Mouse (Mus musculus): Measurements from ENCODE around the gene Epha3. TPM values are rescaled to one million over a fixed set of nuclear protein-coding genes. Genes with fewer than 3 reads are reported as not detected.

Epha3 gene
- total RNA-seq, 2 experiments from 2014 or later: 17.5 to 17.6 TPM

- Histone ChIP-seq H3K27ac (peak overlapping the region; percentile 73), H3K4me3 (no peak overlapping the region)
- TF ChIP-seq CTCF (conservative IDR thresholded peaks at IDR 0.05): no peak
- DNase-seq (ENCODE audit: low spot score in 2 of 2): peak in 1 of 2 experiments; percentile 22
These were observed 47.3 kb downstream of the Epha3 start for GRCm38 (mm10) chr16:63816672-63817071.

- DNase-seq (ENCODE audit: low spot score in 2 of 2): no peak
- H3K27ac ChIP-seq: no peak overlapping the region
- TF ChIP-seq CTCF (conservative IDR thresholded peaks at IDR 0.05): no peak
- no peak overlapping the region for H3K4me3 ChIP-seq
These were observed 54.1 kb downstream of the Epha3 start for GRCm38 (mm10) chr16:63809871-63810270.

GRCm38 (mm10) chr16:63808991-63809390 is 55.0 kb downstream of the Epha3 start:
- Histone ChIP-seq H3K27ac (no peak overlapping the region), H3K4me3 (no peak overlapping the region)
- DNase-seq (ENCODE audit: low spot score in 2 of 2): no peak
- TF ChIP-seq CTCF (conservative IDR thresholded peaks at IDR 0.05): no peak

DNA sequence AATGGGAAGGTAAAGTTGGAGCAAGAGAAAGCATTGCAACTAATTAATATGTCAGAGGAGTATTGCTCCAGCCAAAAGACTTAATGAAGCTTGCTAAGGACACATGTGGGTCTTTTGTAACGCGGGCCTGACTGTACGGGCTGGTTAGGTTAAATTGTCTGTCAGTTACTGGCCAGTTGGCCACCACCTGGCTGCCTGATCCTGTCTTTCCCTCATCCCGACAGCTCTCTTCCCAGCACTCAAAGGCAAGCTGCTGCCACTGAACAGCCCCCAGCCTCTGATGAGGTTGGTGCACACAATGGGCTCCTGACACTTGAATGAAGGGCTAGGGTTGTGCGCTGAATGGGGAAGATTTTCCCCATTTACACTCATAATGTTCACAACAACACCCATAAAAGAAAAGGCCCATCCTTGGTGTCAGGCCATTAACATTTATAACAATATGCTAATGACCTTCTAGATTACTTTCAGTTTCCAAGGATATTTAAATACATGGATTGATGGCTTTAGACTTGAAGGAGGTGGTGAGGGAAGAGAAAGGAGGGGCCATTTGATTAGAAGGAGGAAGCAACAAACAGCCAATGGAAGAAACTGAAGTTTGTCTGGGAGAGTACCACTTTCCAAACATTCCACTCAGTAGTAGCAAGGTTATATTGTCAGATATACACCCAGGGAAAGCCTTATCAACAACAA is 57.4 kb downstream of the Epha3 start:
- no peak overlapping the region for H3K27ac ChIP-seq
- no peak for TF ChIP-seq CTCF (conservative IDR thresholded peaks at IDR 0.05)
- no peak overlapping the region for H3K4me3 ChIP-seq
- no peak for DNase-seq (ENCODE audit: low spot score in 2 of 2)

GRCm38 (mm10) chr16:63806025-63806424 is 58.0 kb downstream of the Epha3 start:
- H3K4me3 ChIP-seq: no peak overlapping the region
- no peak overlapping the region for H3K27ac ChIP-seq
- TF ChIP-seq CTCF (conservative IDR thresholded peaks at IDR 0.05): no peak
- no peak for DNase-seq (ENCODE audit: low spot score in 2 of 2)

DNA sequence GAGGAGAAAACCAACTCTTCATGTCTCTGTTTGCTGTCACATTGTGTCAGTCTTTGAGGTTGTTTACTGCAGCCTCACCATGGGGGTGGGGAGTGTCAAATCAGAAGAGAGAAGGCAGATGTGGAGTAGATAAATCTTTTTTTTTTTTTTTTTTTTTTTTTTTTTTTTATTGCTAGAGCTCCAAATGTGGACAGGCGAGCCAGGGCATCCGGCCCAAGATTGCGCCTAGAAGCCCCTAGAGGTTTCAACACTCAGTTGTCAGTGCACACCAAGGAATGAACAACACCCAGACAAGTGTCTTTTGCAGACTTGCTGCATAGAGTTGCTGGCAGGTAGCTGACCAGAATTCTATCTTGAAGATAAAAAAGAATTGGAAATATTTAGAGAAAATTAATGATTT is 62.5 kb downstream of the Epha3 start:
- H3K4me3 ChIP-seq: no peak overlapping the region
- TF ChIP-seq CTCF (conservative IDR thresholded peaks at IDR 0.05): no peak
- no peak for DNase-seq (ENCODE audit: low spot score in 2 of 2)

GRCm38 (mm10) chr16:63798341-63798740 is 65.6 kb downstream of the Epha3 start:
- DNase-seq (ENCODE audit: low spot score in 2 of 2): no peak
- Histone ChIP-seq H3K27ac (no peak overlapping the region), H3K4me3 (no peak overlapping the region)
- no peak for TF ChIP-seq CTCF (conservative IDR thresholded peaks at IDR 0.05)

More for the DNA sequence above, 62.5 kb downstream of the Epha3 start:
- H3K27ac ChIP-seq: no peak overlapping the region

DNA sequence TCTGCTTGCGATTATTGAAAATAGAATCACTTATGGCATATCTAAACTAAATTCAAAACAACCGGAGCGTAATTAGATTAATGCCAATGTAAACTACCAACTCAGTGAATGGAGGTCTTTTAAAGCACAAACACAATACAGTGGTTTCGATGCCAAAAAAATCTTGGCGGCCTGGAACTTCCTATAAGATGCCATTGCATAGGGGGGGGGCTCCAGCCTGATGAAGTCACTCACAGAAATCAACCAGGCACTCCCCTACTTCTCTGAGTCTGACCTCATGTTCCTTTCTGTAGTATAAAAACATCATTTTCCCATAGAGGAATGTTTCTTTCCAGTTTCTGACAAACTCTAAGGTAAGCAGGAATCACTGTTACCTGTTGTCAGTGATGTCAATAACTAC is 69.7 kb downstream of the Epha3 start:
- no peak for TF ChIP-seq CTCF (conservative IDR thresholded peaks at IDR 0.05)
- no peak for DNase-seq (ENCODE audit: low spot score in 2 of 2)
- H3K27ac ChIP-seq: peak overlapping the region; percentile 63

DNA sequence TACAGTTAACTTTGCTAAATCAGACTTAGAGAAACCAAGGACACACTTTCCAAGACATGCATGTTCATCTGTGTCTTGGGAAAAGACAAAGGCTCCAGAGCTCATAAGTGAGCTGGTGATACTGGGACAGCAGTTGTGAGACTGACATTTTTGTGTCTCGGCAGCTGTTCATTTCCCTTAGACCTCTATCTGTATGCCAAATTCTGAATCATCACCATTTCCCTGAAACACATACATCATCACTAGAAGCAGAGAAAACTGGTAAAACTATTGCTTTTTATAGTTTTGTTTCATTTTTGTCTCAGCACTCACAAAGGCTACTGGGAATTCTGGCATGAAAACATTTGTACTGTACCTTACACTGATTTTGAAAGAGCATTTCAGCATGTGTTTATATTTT is 70.2 kb downstream of the Epha3 start:
- no peak for TF ChIP-seq CTCF (conservative IDR thresholded peaks at IDR 0.05)
- no peak for DNase-seq (ENCODE audit: low spot score in 2 of 2)
- Histone ChIP-seq H3K27ac (peak overlapping the region; percentile 63), H3K4me3 (peak overlapping the region; percentile 7; the same call in 1 of the 2 replicates)

More for the DNA sequence above, 69.7 kb downstream of the Epha3 start:
- peak overlapping the region; percentile 7; the same call in 1 of the 2 replicates for H3K4me3 ChIP-seq

DNA sequence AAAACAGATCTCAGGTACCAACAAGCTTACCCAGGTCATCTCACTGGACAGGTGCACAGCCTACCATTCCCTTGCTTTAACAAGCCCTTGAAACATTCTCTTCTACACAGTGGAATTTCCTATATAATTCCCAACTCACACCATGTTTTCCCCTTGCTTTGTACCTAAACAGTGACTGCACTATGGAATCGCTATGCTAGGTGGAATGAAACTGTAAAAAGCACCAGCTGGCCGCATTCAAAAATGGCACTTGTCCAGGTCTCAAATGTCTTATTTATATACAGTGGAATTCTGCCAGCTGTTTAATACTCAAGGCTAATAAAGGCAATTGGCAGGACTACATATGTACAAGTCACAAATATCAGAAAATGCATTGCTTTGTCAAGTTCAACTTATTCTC is 71.9 kb downstream of the Epha3 start:
- no peak for TF ChIP-seq CTCF (conservative IDR thresholded peaks at IDR 0.05)
- no peak overlapping the region for H3K27ac ChIP-seq
- no peak for DNase-seq (ENCODE audit: low spot score in 2 of 2)
- H3K4me3 ChIP-seq: no peak overlapping the region

GRCm38 (mm10) chr16:63783544-63783943 is 80.4 kb downstream of the Epha3 start:
- no peak overlapping the region for H3K4me3 ChIP-seq
- no peak for TF ChIP-seq CTCF (conservative IDR thresholded peaks at IDR 0.05)
- no peak for DNase-seq (ENCODE audit: low spot score in 2 of 2)
- H3K27ac ChIP-seq: 0 out of 2 replicates have a peak overlapping the region, but pooled peaks have one; percentile 10

DNA sequence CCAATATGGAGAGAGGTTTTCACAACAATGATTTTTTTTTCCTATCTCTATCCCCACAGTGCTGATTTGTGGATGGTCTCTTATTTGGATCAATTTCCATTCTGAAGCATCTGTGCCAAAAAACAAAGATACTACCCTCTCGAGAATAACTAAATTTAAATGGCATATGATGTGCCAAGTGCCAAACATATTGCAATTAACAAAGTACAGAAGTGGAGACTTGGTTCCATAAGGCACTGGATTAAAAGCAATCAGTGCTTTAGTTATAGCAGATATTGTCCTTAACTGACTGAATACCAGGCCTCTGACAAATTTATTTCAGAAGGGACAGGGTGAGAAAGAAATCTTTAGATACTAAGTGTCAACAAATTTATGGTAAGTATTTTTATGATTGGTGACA is 81.9 kb downstream of the Epha3 start:
- DNase-seq (ENCODE audit: low spot score in 2 of 2): peak in 1 of 2 experiments; percentile 37
- Histone ChIP-seq H3K27ac (peak overlapping the region; percentile 57; the same call in 1 of the 2 replicates), H3K4me3 (no peak overlapping the region)
- TF ChIP-seq CTCF (conservative IDR thresholded peaks at IDR 0.05): no peak

- no peak for DNase-seq (ENCODE audit: low spot score in 2 of 2)
- no peak for TF ChIP-seq CTCF (conservative IDR thresholded peaks at IDR 0.05)
- no peak overlapping the region for H3K4me3 ChIP-seq
- no peak overlapping the region for H3K27ac ChIP-seq
These were observed 83.8 kb downstream of the Epha3 start for GRCm38 (mm10) chr16:63780151-63780550.

DNA sequence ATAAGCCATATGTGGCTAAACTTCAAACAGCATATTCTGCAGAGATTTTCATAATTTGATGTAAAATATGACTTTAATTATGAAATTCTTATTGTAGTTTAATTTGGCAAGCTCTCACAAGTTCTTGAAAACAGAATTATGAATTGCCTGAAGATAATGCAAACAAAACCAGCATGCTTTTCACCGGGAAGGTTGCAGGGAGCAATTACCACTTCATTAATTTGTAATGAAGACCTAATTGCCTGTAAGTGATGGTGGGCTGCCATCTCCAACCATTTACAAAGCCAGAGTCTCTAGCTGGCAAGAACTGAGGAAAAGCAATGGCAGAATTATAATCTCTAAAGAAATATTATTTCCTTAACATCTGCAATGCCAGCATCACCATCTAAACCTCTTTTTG is 86.2 kb downstream of the Epha3 start:
- TF ChIP-seq CTCF (conservative IDR thresholded peaks at IDR 0.05): no peak
- Histone ChIP-seq H3K27ac (no peak overlapping the region), H3K4me3 (no peak overlapping the region)
- no peak for DNase-seq (ENCODE audit: low spot score in 2 of 2)

All from layer of hippocampus, adult 2 months (tissue).